Mouse (Mus musculus) urinary bladder, postnatal 10 days (tissue): Measurements from ENCODE around the gene Rapgef2.

Experiments used
- DNase-seq: peaks from one replicate; pipeline ENCODE4 v3.0.0; 2022; ENCODE audit warnings: low spot score

Rapgef2 gene

DNA sequence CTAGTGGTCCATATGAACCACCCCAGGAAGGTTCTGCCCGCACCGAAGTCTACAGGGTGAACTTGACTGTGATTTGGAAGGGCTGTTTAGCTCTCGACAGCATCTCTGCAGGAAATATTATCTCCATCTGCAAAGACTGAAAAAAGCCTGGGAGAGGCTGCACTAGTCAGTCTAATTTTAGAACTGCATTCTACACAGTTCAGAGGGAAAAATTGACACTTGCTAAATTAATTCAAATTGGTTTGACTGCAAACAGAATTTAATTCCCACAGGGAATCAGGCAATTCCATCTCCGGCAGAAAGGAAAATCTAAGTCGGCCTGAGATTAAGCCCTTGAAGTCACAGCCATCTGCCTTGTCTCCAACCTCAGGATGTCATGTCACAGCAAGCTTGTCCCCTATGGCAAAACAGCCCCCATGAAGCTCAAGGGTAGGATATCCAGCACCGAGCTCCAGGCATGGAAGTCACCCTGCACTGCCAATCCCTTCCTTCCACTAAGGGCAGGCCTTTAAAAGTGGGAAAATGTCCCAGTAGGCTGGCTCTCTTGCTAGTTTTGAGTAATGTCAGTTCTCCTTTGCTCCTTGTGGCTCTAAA, 262.5 kb downstream of the Rapgef2 start:
- no peak for DNase-seq

DNA sequence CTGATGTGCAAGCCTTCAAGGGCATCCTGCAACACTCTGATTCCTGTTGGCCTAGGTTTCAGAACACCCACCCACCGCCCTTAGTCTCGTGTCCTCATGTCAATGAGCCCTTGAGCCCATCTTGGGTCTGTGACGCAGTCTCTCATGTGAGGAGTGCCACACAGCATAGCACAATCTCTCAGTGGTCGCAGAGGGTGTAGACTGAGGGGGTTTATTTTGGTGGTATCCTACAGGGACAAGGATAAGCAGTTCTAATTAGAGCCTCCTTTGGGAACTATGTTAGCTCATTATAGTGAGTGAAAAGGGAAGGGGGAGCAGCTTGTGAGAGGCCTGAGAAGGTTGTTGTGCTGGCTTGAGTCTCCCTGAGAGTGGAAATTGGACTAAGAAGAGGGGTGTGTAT, 263.6 kb downstream of the Rapgef2 start:
- no peak for DNase-seq

DNA sequence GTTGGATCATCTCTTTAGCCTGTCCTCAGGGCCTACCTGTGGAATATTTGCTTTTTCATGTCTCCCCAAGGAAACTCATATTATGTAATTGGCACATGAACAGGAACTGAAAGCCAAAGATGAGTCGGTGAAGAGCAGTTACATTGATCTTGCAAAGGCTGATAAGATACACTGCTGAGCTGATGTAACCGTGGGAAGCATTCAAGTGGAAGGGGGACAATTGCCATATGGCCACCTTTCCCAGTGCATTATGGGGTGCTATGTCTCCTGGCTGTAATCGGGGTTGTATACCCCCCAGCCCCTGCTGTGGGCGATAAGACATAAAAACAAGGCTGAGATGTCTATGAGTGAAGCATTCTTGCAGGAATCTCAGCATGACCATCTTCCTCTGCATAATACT, 268.9 kb downstream of the Rapgef2 start:
- no peak for DNase-seq

DNA sequence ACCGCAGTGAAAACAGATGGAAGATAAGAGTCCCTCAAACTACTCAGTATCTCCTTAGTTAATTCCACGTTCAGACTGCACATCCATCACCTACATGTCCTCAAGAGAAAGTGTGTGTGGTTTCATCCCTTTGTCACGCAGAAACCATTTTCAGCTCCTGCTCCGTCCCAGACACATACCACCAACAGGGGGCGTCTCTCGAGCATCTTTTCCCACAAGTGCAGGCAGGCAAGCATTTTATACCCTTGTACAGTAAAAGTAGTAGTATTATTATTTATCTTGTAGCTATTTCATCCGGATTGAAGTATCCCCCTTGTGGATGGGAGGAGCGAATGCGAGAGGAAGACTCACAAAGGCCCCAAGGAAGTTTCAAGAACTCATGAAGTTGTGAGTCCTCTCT, 269.5 kb downstream of the Rapgef2 start:
- DNase-seq: no peak

DNA sequence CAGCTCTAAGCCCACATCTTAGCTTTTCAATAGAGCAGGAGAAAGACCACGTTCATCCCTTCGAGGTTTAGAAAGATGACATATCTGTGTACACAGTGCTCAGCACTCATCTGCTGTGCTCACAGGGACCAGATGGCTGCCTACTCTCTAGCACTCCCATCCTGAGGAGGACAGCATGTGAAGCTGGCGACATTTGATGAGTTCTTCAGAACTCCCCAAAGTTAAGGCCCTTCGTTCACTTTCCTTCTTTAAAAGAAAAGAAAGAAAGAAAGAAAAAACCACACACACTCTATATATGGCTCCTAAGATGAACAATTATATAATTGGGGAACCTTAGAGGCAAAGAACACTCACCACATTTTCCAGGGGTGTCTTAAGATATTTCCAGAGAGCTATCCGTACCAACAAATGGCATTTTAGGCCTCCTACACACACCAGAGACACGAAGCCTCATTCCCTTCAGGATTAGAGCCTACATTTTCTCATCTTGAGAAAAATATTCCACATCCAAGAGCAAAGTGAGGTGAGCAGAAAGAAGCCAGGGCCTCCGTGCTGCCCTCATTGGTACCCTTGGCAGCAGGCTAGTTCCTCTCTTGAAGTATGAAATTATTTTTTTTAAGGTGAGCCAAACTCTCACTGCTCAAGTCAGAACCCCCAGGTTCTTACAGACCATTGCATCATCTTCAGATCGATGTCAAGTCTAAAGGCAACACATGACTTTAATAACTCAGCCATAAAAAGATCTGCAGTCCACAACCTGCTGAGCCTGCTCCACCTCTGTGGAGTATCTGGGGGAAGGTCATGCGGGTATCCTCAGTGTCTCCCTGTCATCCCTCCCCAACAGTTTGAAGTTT, 270.5 kb downstream of the Rapgef2 start:
- no peak for DNase-seq
